ENCODE assay signal across 7 mouse cellular contexts in the genomic region with DNA sequence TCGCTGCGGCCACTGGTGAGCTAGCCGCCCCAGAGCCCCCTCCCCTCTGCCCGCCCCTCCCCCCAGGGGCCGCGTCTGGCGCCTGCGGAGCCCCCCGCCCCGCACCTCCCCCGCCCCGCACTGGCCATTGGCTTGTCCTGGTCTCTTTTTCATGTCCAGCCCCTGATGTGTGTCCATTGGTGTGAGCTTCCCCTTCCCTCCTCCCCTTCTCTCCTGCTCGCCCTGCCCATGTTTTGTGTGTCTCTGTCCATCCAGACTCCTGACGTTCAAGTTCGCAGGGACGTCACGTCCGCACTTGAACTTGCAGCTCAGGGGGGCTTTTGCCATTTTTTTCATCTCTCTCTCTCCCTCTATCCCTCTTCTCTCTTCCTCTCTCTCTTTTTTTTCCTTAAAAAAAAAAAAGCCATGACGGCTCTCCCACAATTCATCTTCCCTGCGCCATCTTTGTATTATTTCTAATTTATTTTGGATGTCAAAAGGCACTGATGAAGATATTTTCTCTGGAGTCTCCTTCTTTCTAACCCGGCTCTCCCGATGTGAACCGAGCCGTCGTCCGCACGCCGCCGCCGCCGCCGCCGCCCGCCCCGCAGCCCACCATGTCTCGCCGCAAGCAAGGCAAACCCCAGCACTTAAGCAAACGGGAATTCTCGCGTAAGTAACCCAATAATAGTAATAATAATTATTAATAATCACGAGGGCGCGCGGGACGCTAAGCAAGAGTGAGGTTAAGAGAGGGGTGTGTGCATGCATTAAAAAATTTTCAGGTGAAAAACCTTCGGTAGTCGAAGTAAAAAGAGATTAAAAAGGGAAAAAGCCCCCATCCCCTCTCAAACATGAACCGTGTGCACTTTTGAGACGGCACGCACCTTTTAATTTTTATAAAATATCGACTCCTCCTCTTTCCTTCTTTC. TPM values are rescaled to one million over a fixed set of nuclear protein-coding genes. Genes with fewer than 3 reads are reported as not detected.
A peak's percentile ranks its signal among the peaks of the same experiment; 100 is the strongest.
DNase-seq lines count a peak whose midpoint lies in the region.

A gene (plus strand): TSS at position 262 of the 911 bp plus-strand sequence.

- intact Hi-C loops in heart, postnatal 36 days (cut with DNase I), result no loop called here

- peak; percentile 8 for DNase-seq in thymus, postnatal 25 days
- DNase-seq in thymus, postnatal 4 days, result no peak
- peak; percentile 88 for DNase-seq in embryo, embryonic 9.5 days (ENCODE audit: extremely low spot score)
- DNase-seq in heart, postnatal 36 days, result peak; percentile 30 to 33
- no peak for DNase-seq in layer of hippocampus, postnatal 36 days
- peak; percentile 65 to 78 for DNase-seq in lung, postnatal 4 days
- DNase-seq in spleen, postnatal 10 days (ENCODE audit: low spot score in 2 of 2), result peak; percentile 50 to 58

RNA-seq across cellular contexts. Expression of the gene that starts here (rescaled TPM):
- 1 to 10 TPM; 4.5 to 5.0 TPM for total RNA-seq in heart, postnatal 36 days (2021)
- total RNA-seq in layer of hippocampus, postnatal 36 days (2021), result 100 to 1,000 TPM; 112 to 113 TPM

Comparison
In these comparisons a context has a peak if more than half of its experiments do, and no peak if none do; other contexts are left out.
1. RNA of the gene that starts here (total RNA-seq): 112 to 113 TPM in layer of hippocampus, postnatal 36 days; 4.5 to 5.0 TPM in heart, postnatal 36 days; every median in the first group is over 10 times any median in the second.
2. DNase-seq: peak in thymus, postnatal 25 days (single experiment), embryo, embryonic 9.5 days (single experiment), heart, postnatal 36 days (2 of 2), lung, postnatal 4 days (2 of 2) and spleen, postnatal 10 days (2 of 2); none in thymus, postnatal 4 days (single experiment) and layer of hippocampus, postnatal 36 days (0 of 2).